Mouse (Mus musculus): ENCODE measurements at regions not wholly inside any gene's neighbourhood (a gene's known extent, or its start where the extent isn't known, plus 50 kb on each side); places are given as distances from the start of the nearest gene placed in this dataset.

GRCm38 (mm10) chr12:12601362-12601761 lies 339.4 kb downstream of the Fam49a start:
- no peak overlapping the region for H3K4me2 ChIP-seq
- H3K4me1 ChIP-seq (ENCODE audit: insufficient read depth) = no peaks in the 10 kb centered on the region
- WGBS = 38% methylated on average over 2 of the region's 2 CpGs
- H3K27ac ChIP-seq (ENCODE audit: low read depth) = no peak overlapping the region
- no peaks in the 10 kb centered on the region for H3K27me3 ChIP-seq (ENCODE audit: insufficient read depth, low read length)
- H3K9me3 ChIP-seq (ENCODE audit: low read depth, low read length) = no peaks in the 10 kb centered on the region
- ATAC-seq (ENCODE audit: insufficient read depth) (no peak), DNase-seq (no peak)
- H3K4me3 ChIP-seq (ENCODE audit: low read depth, low read length) = no peak overlapping the region
- no peaks in the 10 kb centered on the region for H3K36me3 ChIP-seq (ENCODE audit: insufficient read depth)
- TF ChIP-seq CTCF (IDR thresholded peaks at IDR 0.05; ENCODE audit: low read depth) = no peak
- no peak overlapping the region for H3K9ac ChIP-seq

GRCm38 (mm10) chr12:12595399-12595798 lies 333.5 kb downstream of the Fam49a start:
- no peak for ATAC-seq (ENCODE audit: insufficient read depth)
- Histone ChIP-seq H3K27me3 (ENCODE audit: insufficient read depth, low read length) (no peaks in the 10 kb centered on the region), H3K27ac (ENCODE audit: low read depth) (no peak overlapping the region), H3K4me2 (no peak overlapping the region), H3K4me3 (ENCODE audit: low read depth, low read length) (no peak overlapping the region), H3K9me3 (ENCODE audit: low read depth, low read length) (no peaks in the 10 kb centered on the region), H3K9ac (no peak overlapping the region), H3K4me1 (ENCODE audit: insufficient read depth) (no peaks in the 10 kb centered on the region), H3K36me3 (ENCODE audit: insufficient read depth) (no peaks in the 10 kb centered on the region)
- 89% methylated on average over 3 of the region's 3 CpGs for WGBS
- peak; percentile 39 for TF ChIP-seq CTCF (IDR thresholded peaks at IDR 0.05; ENCODE audit: low read depth)
- DNase-seq = no peak

- H3K4me1 ChIP-seq (ENCODE audit: insufficient read depth) = no peaks in the 10 kb centered on the region
- WGBS = 79% methylated on average over 3 of the region's 3 CpGs
- TF ChIP-seq CTCF (IDR thresholded peaks at IDR 0.05; ENCODE audit: low read depth) = no peak
- DNase-seq (no peak), ATAC-seq (ENCODE audit: insufficient read depth) (no peak)
- H3K9me3 ChIP-seq (ENCODE audit: low read depth, low read length) = no peaks in the 10 kb centered on the region
- no peak overlapping the region for H3K4me2 ChIP-seq
- no peaks in the 10 kb centered on the region for H3K36me3 ChIP-seq (ENCODE audit: insufficient read depth)
- no peak overlapping the region for H3K9ac ChIP-seq
- H3K4me3 ChIP-seq (ENCODE audit: low read depth, low read length) = no peak overlapping the region
- H3K27me3 ChIP-seq (ENCODE audit: insufficient read depth, low read length) = no peaks in the 10 kb centered on the region
- no peak overlapping the region for H3K27ac ChIP-seq (ENCODE audit: low read depth)
These were observed 332.6 kb downstream of the Fam49a start for GRCm38 (mm10) chr12:12594567-12594966.

GRCm38 (mm10) chr12:12593343-12593742 lies 331.4 kb downstream of the Fam49a start:
- Histone ChIP-seq H3K9ac (no peak overlapping the region), H3K4me2 (no peak overlapping the region), H3K36me3 (ENCODE audit: insufficient read depth) (no peaks in the 10 kb centered on the region), H3K9me3 (ENCODE audit: low read depth, low read length) (no peaks in the 10 kb centered on the region), H3K4me3 (ENCODE audit: low read depth, low read length) (no peak overlapping the region), H3K4me1 (ENCODE audit: insufficient read depth) (no peaks in the 10 kb centered on the region), H3K27ac (ENCODE audit: low read depth) (no peak overlapping the region), H3K27me3 (ENCODE audit: insufficient read depth, low read length) (no peaks in the 10 kb centered on the region)
- 83% methylated on average over 2 of the region's 2 CpGs for WGBS
- no peak for ATAC-seq (ENCODE audit: insufficient read depth)
- no peak for DNase-seq
- TF ChIP-seq CTCF (IDR thresholded peaks at IDR 0.05; ENCODE audit: low read depth) = no peak

- no peak for ATAC-seq (ENCODE audit: insufficient read depth)
- TF ChIP-seq CTCF (IDR thresholded peaks at IDR 0.05; ENCODE audit: low read depth) = no peak
These were observed 328.9 kb downstream of the Fam49a start for GRCm38 (mm10) chr12:12590753-12591291.

GRCm38 (mm10) chr12:12588771-12589370 lies 326.9 kb downstream of the Fam49a start:
- H3K9me3 ChIP-seq (ENCODE audit: low read depth, low read length) = no peaks in the 10 kb centered on the region
- H3K9ac ChIP-seq = no peak overlapping the region
- H3K4me1 ChIP-seq (ENCODE audit: insufficient read depth) = no peaks in the 10 kb centered on the region
- WGBS = 52% methylated on average over 5 of the region's 5 CpGs
- H3K4me3 ChIP-seq (ENCODE audit: low read depth, low read length) = no peak overlapping the region
- H3K4me2 ChIP-seq = no peak overlapping the region
- no peaks in the 10 kb centered on the region for H3K27me3 ChIP-seq (ENCODE audit: insufficient read depth, low read length)
- no peaks in the 10 kb centered on the region for H3K36me3 ChIP-seq (ENCODE audit: insufficient read depth)
- TF ChIP-seq CTCF (IDR thresholded peaks at IDR 0.05; ENCODE audit: low read depth) = no peak
- H3K27ac ChIP-seq (ENCODE audit: low read depth) = no peak overlapping the region
- no peak for ATAC-seq (ENCODE audit: insufficient read depth)
- DNase-seq = no peak

More at GRCm38 (mm10) chr12:12590753-12591291, 328.9 kb downstream of the Fam49a start:
- no peak overlapping the region for H3K27ac ChIP-seq (ENCODE audit: low read depth)
- no peaks in the 10 kb centered on the region for H3K36me3 ChIP-seq (ENCODE audit: insufficient read depth)
- no peak for DNase-seq
- H3K9ac ChIP-seq = no peak overlapping the region
- H3K9me3 ChIP-seq (ENCODE audit: low read depth, low read length) = no peaks in the 10 kb centered on the region
- no peaks in the 10 kb centered on the region for H3K27me3 ChIP-seq (ENCODE audit: insufficient read depth, low read length)
- WGBS = 80% methylated on average over 8 of the region's 8 CpGs
- no peak overlapping the region for H3K4me2 ChIP-seq
- no peak overlapping the region for H3K4me3 ChIP-seq (ENCODE audit: low read depth, low read length)
- H3K4me1 ChIP-seq (ENCODE audit: insufficient read depth) = no peaks in the 10 kb centered on the region

- Histone ChIP-seq H3K9ac (no peak overlapping the region), H3K4me1 (ENCODE audit: insufficient read depth) (peaks cover 9% of the 10 kb centered on the region; the same call in 1 of the 2 replicates), H3K4me3 (ENCODE audit: low read depth, low read length) (no peak overlapping the region), H3K36me3 (ENCODE audit: insufficient read depth) (no peaks in the 10 kb centered on the region), H3K9me3 (ENCODE audit: low read depth, low read length) (no peaks in the 10 kb centered on the region), H3K27ac (ENCODE audit: low read depth) (no peak overlapping the region), H3K27me3 (ENCODE audit: insufficient read depth, low read length) (no peaks in the 10 kb centered on the region), H3K4me2 (no peak overlapping the region)
- ATAC-seq (ENCODE audit: insufficient read depth) (no peak), DNase-seq (no peak)
- no peak for TF ChIP-seq CTCF (IDR thresholded peaks at IDR 0.05; ENCODE audit: low read depth)
- 81% methylated on average over 6 of the region's 6 CpGs for WGBS
These were observed 324.5 kb downstream of the Fam49a start for GRCm38 (mm10) chr12:12586436-12586835.

Data from lung, embryonic 14.5 days (tissue).